Mouse (Mus musculus): ENCODE data around the gene Mllt6. TPM values are rescaled to one million over a fixed set of nuclear protein-coding genes. Genes with fewer than 3 reads are reported as not detected.

Mllt6 gene
- polyA plus RNA-seq (2012; rRNA removed): 68.4 and 69.3 TPM in 2 replicates

- under 1% methylated on average over 40 of the region's 76 CpGs for WGBS
These were observed at the start of gene Mllt6 for GRCm38 (mm10) chr11:97662893-97663527. Gene Mllt6, plus strand, starts transcription at chr11:97663414.

DNA sequence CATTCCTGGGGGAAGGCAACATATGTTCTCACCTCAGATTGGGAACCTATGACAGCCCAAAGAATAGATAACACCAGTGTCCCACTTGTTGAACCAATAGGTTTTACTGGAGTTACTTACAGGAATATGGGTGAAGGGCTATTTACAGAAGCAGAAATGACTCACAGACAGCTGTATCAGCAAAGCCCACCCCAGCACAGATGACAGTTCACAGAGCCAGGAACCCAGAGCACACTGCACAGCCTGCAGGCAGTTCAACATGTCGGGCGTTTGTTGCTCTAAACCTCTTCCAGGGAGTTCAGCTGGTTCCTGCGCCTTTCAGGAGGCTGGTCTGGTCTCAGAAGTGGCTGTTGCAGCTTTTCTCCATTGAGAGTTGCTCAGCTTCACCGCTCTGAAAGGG is 47.9 kb upstream of the Mllt6 start:
- no peak overlapping the region for H3K4me3 ChIP-seq (replicated peaks; ENCODE audit: insufficient read depth, low read depth, low read length)
- WGBS: 90% methylated on average over 4 of the region's 4 CpGs
- no peaks in the 10 kb centered on the region for H3K27me3 ChIP-seq (ENCODE audit: control insufficient read depth, insufficient read depth, low read length)
- peaks cover 3% of the 10 kb centered on the region for H3K4me1 ChIP-seq (ENCODE audit: control insufficient read depth, insufficient read depth, low read length)
- no peak for TF ChIP-seq CTCF (IDR thresholded peaks at IDR 0.05; ENCODE audit: borderline replicate concordance, insufficient read depth, low read depth, low read length)
- no peak for TF ChIP-seq POLR2A (IDR thresholded peaks at IDR 0.05; ENCODE audit: borderline replicate concordance, insufficient read depth, low read length)
- no peak for DNase-seq
- no peak overlapping the region for H3K27ac ChIP-seq (ENCODE audit: insufficient read depth, low read length)

More at GRCm38 (mm10) chr11:97662893-97663527, at the start of gene Mllt6:
- peak within 1 kb of the TSS; percentile 91 for H3K4me3 ChIP-seq (replicated peaks; ENCODE audit: insufficient read depth, low read depth, low read length)
- DNase-seq: peak; percentile 80 to 86
- peaks cover 15% of the 10 kb centered on the region for H3K4me1 ChIP-seq (ENCODE audit: control insufficient read depth, insufficient read depth, low read length)
- no peak for TF ChIP-seq CTCF (IDR thresholded peaks at IDR 0.05; ENCODE audit: borderline replicate concordance, insufficient read depth, low read depth, low read length)
- TF ChIP-seq POLR2A (IDR thresholded peaks at IDR 0.05; ENCODE audit: borderline replicate concordance, insufficient read depth, low read length): 0 out of 2 replicates have a peak, but pooled peaks have one; percentile 18
- H3K27ac ChIP-seq (ENCODE audit: insufficient read depth, low read length): peak within 1 kb of the TSS; percentile 49
- no peaks in the 10 kb centered on the region for H3K27me3 ChIP-seq (ENCODE audit: control insufficient read depth, insufficient read depth, low read length)

DNA sequence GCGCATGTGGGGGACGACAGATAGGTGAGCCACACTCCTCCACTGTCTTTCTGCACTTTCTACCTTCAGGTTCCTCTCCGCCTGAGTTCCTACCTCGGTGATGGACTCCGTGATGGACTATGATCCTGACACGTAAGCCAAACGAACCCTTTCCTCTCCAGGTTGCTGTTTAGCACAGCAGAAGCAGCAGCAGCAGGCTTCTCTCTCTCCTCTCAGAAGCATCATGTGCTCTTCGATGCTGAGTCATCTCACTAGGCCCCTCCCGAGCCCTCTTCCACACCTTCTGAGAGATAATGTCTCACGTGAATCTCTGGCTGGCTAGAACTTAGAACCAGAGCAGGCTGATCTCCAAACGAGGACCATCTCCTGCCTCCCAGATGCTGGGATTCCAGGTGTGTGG is 44.8 kb upstream of the Mllt6 start:
- Histone ChIP-seq H3K4me1 (ENCODE audit: control insufficient read depth, insufficient read depth, low read length) (peaks cover 3% of the 10 kb centered on the region), H3K27me3 (ENCODE audit: control insufficient read depth, insufficient read depth, low read length) (no peaks in the 10 kb centered on the region), H3K27ac (ENCODE audit: insufficient read depth, low read length) (no peak overlapping the region), H3K4me3 (replicated peaks; ENCODE audit: insufficient read depth, low read depth, low read length) (no peak overlapping the region)
- WGBS: 79% methylated on average over 11 of the region's 11 CpGs
- DNase-seq: no peak
- no peak for TF ChIP-seq POLR2A (IDR thresholded peaks at IDR 0.05; ENCODE audit: borderline replicate concordance, insufficient read depth, low read length)
- no peak for TF ChIP-seq CTCF (IDR thresholded peaks at IDR 0.05; ENCODE audit: borderline replicate concordance, insufficient read depth, low read depth, low read length)

- TF ChIP-seq CTCF (IDR thresholded peaks at IDR 0.05; ENCODE audit: borderline replicate concordance, insufficient read depth, low read depth, low read length): peak; percentile 74
- no peak for TF ChIP-seq POLR2A (IDR thresholded peaks at IDR 0.05; ENCODE audit: borderline replicate concordance, insufficient read depth, low read length)
- Histone ChIP-seq H3K27ac (ENCODE audit: insufficient read depth, low read length) (no peak overlapping the region), H3K27me3 (ENCODE audit: control insufficient read depth, insufficient read depth, low read length) (no peaks in the 10 kb centered on the region), H3K4me1 (ENCODE audit: control insufficient read depth, insufficient read depth, low read length) (peaks cover 3% of the 10 kb centered on the region), H3K4me3 (replicated peaks; ENCODE audit: insufficient read depth, low read depth, low read length) (no peak overlapping the region)
- DNase-seq: peak; percentile 77 to 78
- WGBS: 19% methylated on average over 5 of the region's 5 CpGs
These were observed 43.8 kb upstream of the Mllt6 start for GRCm38 (mm10) chr11:97619391-97619795.

- 2% methylated on average over 6 of the region's 6 CpGs for WGBS
- peak; percentile 99 for TF ChIP-seq CTCF (IDR thresholded peaks at IDR 0.05; ENCODE audit: borderline replicate concordance, insufficient read depth, low read depth, low read length)
- TF ChIP-seq POLR2A (IDR thresholded peaks at IDR 0.05; ENCODE audit: borderline replicate concordance, insufficient read depth, low read length): no peak
- DNase-seq: peak; percentile 72 to 83
- Histone ChIP-seq H3K27me3 (ENCODE audit: control insufficient read depth, insufficient read depth, low read length) (no peaks in the 10 kb centered on the region), H3K27ac (ENCODE audit: insufficient read depth, low read length) (no peak overlapping the region), H3K4me3 (replicated peaks; ENCODE audit: insufficient read depth, low read depth, low read length) (no peak overlapping the region), H3K4me1 (ENCODE audit: control insufficient read depth, insufficient read depth, low read length) (peaks cover 3% of the 10 kb centered on the region)
These were observed 40.8 kb upstream of the Mllt6 start for GRCm38 (mm10) chr11:97622440-97622839.

DNA sequence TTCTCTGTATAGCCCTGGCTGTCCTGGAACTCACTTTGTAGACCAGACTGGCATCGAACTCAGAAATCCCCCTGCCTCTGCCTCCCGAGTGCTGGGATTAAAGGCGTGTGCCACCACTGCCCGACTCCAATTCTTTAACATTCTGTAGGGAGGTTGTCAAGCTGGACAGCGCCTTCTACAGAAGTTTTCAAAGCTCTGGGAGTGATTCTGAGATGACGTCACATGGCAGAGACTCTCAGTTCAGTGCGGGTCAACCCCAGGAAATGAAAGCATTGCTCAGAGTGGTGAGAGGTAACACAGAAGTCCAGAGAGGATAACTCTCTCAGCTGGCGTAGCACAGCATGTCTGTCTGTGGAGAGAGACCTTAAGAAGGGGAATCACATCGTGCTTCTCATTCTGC is 40.0 kb upstream of the Mllt6 start:
- no peak overlapping the region for H3K27ac ChIP-seq (ENCODE audit: insufficient read depth, low read length)
- TF ChIP-seq POLR2A (IDR thresholded peaks at IDR 0.05; ENCODE audit: borderline replicate concordance, insufficient read depth, low read length) (no peak), CTCF (IDR thresholded peaks at IDR 0.05; ENCODE audit: borderline replicate concordance, insufficient read depth, low read depth, low read length) (no peak)
- DNase-seq: no peak
- WGBS: 71% methylated on average over 9 of the region's 9 CpGs
- peaks cover 3% of the 10 kb centered on the region for H3K4me1 ChIP-seq (ENCODE audit: control insufficient read depth, insufficient read depth, low read length)
- H3K27me3 ChIP-seq (ENCODE audit: control insufficient read depth, insufficient read depth, low read length): no peaks in the 10 kb centered on the region
- H3K4me3 ChIP-seq (replicated peaks; ENCODE audit: insufficient read depth, low read depth, low read length): no peak overlapping the region

DNA sequence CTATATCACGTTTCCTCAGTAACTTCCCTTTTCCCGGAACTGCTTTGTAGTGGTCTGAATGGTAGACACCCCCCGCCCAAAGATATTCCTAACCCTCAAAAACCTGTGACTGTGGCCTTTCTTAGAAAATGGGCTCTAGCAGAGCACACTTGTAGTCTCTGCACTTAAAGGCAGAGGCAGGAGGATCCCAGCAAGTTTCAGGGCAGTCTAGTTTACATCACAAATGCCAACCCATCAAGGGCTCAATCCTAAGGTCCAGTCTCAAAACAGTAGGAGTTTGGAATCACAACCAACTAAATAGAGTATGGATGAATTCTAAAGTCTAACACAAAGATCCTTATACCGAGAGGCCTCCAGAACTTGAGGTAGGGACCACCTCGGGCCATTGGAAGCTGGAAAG is 37.7 kb upstream of the Mllt6 start:
- WGBS: 91% methylated on average over 5 of the region's 5 CpGs
- no peak overlapping the region for H3K4me3 ChIP-seq (replicated peaks; ENCODE audit: insufficient read depth, low read depth, low read length)
- H3K27me3 ChIP-seq (ENCODE audit: control insufficient read depth, insufficient read depth, low read length): peaks cover 10% of the 10 kb centered on the region; the same call in 1 of the 2 replicates
- no peak for DNase-seq
- TF ChIP-seq POLR2A (IDR thresholded peaks at IDR 0.05; ENCODE audit: borderline replicate concordance, insufficient read depth, low read length) (no peak), CTCF (IDR thresholded peaks at IDR 0.05; ENCODE audit: borderline replicate concordance, insufficient read depth, low read depth, low read length) (no peak)
- peaks cover 3% of the 10 kb centered on the region; the same call in 1 of the 2 replicates for H3K4me1 ChIP-seq (ENCODE audit: control insufficient read depth, insufficient read depth, low read length)
- no peak overlapping the region for H3K27ac ChIP-seq (ENCODE audit: insufficient read depth, low read length)

- no peak for DNase-seq
- TF ChIP-seq CTCF (IDR thresholded peaks at IDR 0.05; ENCODE audit: borderline replicate concordance, insufficient read depth, low read depth, low read length) (no peak), POLR2A (IDR thresholded peaks at IDR 0.05; ENCODE audit: borderline replicate concordance, insufficient read depth, low read length) (no peak)
- Histone ChIP-seq H3K27ac (ENCODE audit: insufficient read depth, low read length) (no peak overlapping the region), H3K4me1 (ENCODE audit: control insufficient read depth, insufficient read depth, low read length) (peaks cover 3% of the 10 kb centered on the region; the same call in 1 of the 2 replicates), H3K4me3 (replicated peaks; ENCODE audit: insufficient read depth, low read depth, low read length) (no peak overlapping the region), H3K27me3 (ENCODE audit: control insufficient read depth, insufficient read depth, low read length) (peaks cover 10% of the 10 kb centered on the region; the same call in 1 of the 2 replicates)
- 51% methylated on average over 13 of the region's 13 CpGs for WGBS
These were observed 36.8 kb upstream of the Mllt6 start for GRCm38 (mm10) chr11:97626431-97626830.

Measured in cerebellum, adult 2 months (tissue).